ENCODE assay signal across 34 mouse cellular contexts in the genomic region with DNA sequence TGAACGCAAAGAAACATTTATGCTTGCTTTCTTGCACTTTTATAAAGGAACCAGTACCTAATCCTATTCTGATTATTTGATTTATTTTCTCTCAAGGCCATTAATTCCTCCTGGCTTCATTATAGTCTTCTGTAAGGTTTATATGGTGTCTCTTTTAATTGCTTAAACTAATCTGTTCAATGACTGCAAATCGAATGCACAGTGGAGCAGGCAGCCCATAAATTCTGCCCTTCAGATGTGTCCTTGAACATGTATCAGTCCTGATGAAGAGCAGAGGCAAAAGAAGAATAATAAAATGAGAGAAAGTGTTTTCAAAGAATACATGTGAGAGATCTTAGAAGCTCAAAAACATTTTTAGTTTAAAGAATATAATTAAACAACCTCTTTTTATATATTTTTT.
"Had no signal": no experiment of that assay in that cellular context is flagged by ENCODE, and none has a peak within 500 bp of the region (broad histone marks: within the 10 kb centered on the region; RNA-seq: fewer than 3 reads in every experiment).

No protein-coding gene starts in this region.

- H3K36me3 ChIP-seq: heart, embryonic 10.5 days; heart, embryonic 12.5 days; heart, embryonic 13.5 days; heart, embryonic 15.5 days; hindbrain, embryonic 10.5 days; hindbrain, embryonic 12.5 days; hindbrain, embryonic 15.5 days; intestine, embryonic 15.5 days; kidney, embryonic 15.5 days had no signal

- H3K27me3 ChIP-seq: heart, embryonic 12.5 days; heart, embryonic 13.5 days; heart, embryonic 15.5 days; hindbrain, embryonic 12.5 days; hindbrain, embryonic 15.5 days; intestine, embryonic 15.5 days; kidney, embryonic 15.5 days had no signal

- H3K9me3 ChIP-seq: heart, embryonic 10.5 days; heart, embryonic 12.5 days; heart, embryonic 13.5 days; heart, embryonic 15.5 days; hindbrain, embryonic 10.5 days; hindbrain, embryonic 12.5 days; hindbrain, embryonic 15.5 days; intestine, embryonic 15.5 days; kidney, embryonic 15.5 days had no signal

- H3K4me3 ChIP-seq: heart, embryonic 10.5 days; heart, embryonic 12.5 days; heart, embryonic 13.5 days; heart, embryonic 15.5 days; hindbrain, embryonic 10.5 days; hindbrain, embryonic 12.5 days; hindbrain, embryonic 15.5 days; intestine, embryonic 15.5 days; kidney, embryonic 15.5 days; layer of hippocampus, adult 2 months had no signal

- H3K9ac ChIP-seq: heart, embryonic 12.5 days; heart, embryonic 13.5 days; heart, embryonic 15.5 days; hindbrain, embryonic 12.5 days; hindbrain, embryonic 14.5 days; hindbrain, embryonic 15.5 days; intestine, embryonic 15.5 days; kidney, embryonic 15.5 days had no signal

- H3K4me1 ChIP-seq: heart, embryonic 10.5 days; heart, embryonic 12.5 days; heart, embryonic 13.5 days; heart, embryonic 15.5 days; hindbrain, embryonic 10.5 days; hindbrain, embryonic 12.5 days; hindbrain, embryonic 15.5 days; intestine, embryonic 15.5 days; kidney, embryonic 15.5 days had no signal

- H3K27ac ChIP-seq: heart, embryonic 10.5 days; heart, embryonic 13.5 days; heart, embryonic 15.5 days; hindbrain, embryonic 10.5 days; hindbrain, embryonic 12.5 days; hindbrain, embryonic 14.5 days; hindbrain, embryonic 15.5 days; hindbrain, postnatal 0 days; intestine, embryonic 15.5 days; kidney, embryonic 15.5 days; kidney, postnatal 0 days; layer of hippocampus, adult 2 months had no signal

- H3K4me2 ChIP-seq: heart, embryonic 11.5 days; heart, embryonic 12.5 days; heart, embryonic 13.5 days; heart, embryonic 15.5 days; hindbrain, embryonic 12.5 days; hindbrain, embryonic 14.5 days; hindbrain, embryonic 15.5 days; intestine, embryonic 15.5 days; kidney, embryonic 15.5 days had no signal

- ATAC-seq: hindbrain, embryonic 16.5 days; hindbrain, postnatal 0 days; inflammation-experienced regulatory T-cells, adult 6 months; intestine, embryonic 15.5 days; intestine, embryonic 16.5 days; intestine, postnatal 0 days had no signal

- DNase-seq: heart, postnatal 10 days; heart, postnatal 14 days; heart, postnatal 36 days; heart, postnatal 4 days; kidney, adult 11 months; kidney, adult 18-20 months; kidney, adult 2 months; kidney, adult 8-10 months; kidney, adult 9 months; kidney, postnatal 10 days; kidney, postnatal 14 days; kidney, postnatal 25 days; kidney, postnatal 36 days; kidney, postnatal 4 days; layer of hippocampus, adult 9-11 months; layer of hippocampus, postnatal 36 days had no signal
